Mouse (Mus musculus) bone marrow, adult 2 months (tissue): ENCODE data around the gene Fbxw2.
"Not testable (repeated sequence)": the region's sequence is repeated elsewhere in the genome, so short reads cannot be mapped to it uniquely, and the experiment has no call there.

ENCODE experiments used
- CTCF ChIP-seq: fragments of 200-500 bp; IDR thresholded peaks from 2 replicates; pipeline ENCODE4 v1.5.1; 2011; ENCODE audit warnings: low read length, control low read depth; ENCODE audit not compliant: control insufficient read depth, insufficient read depth
- POLR2A ChIP-seq: fragments of 200-500 bp; IDR thresholded peaks from 2 replicates; pipeline ENCODE4 v1.6.1; 2011; ENCODE audit warnings: low read depth, mild to moderate bottlenecking, control low read depth, low read length, borderline replicate concordance; ENCODE audit not compliant: control insufficient read depth

GRCm38 (mm10) chr2:34832766-34833457 is 6.8 kb upstream of the Fbxw2 start, which contains the start of gene Gm34653:
- TF ChIP-seq CTCF, POLR2A: not testable (repeated sequence)
